In the genomic region with DNA sequence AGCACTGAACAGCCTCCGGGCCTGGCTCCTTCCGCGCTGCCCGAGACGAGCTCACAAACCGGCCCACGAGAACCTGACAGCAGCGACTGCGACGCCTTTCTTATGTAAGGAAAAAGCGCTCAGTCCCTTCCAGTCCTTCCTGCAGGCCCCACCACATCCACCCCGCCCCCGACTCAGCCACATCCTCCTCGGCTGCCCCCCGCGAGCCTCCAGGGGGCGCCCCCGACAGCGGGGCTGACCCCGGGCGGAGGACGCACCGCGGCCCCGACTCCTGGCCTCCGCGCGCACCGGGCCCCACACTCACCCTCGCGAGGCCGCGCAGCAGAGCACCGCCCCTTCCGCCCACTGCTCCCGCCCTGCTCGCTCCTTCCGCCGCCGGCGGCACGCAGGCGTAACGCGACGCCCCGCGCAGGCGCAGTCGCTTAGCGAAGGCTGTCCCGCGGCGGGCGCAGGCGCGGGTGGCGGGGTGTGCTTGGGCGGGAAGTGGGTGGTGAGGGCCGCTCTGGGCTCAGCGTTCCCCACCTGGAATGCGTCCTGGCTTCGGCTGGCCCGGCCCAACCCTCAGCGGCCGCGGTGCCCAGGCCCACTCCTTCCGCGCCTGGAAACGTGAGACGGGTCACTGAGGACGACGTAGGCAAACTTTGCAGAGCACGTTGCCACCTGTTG, we compare ENCODE assay signal across 8 mouse cellular contexts. TPM values are rescaled to one million over a fixed set of nuclear protein-coding genes. Genes with fewer than 3 reads are reported as not detected.
A peak's percentile ranks its signal among the peaks of the same experiment; 100 is the strongest.
DNase-seq lines count a peak whose midpoint lies in the region; ATAC-seq lines count a peak whose summit lies in the region.

A gene (minus strand): TSS at position 328 of the 666 bp plus-strand sequence.

- no peaks in the 10 kb centered on the region for H3K27me3 ChIP-seq in forebrain, embryonic 10.5 days (ENCODE audit: poor library complexity, severe bottlenecking)
- no peaks in the 10 kb centered on the region for H3K27me3 ChIP-seq in heart, embryonic 16.5 days (ENCODE audit: control insufficient read depth, insufficient read depth, low read length)
- no peaks in the 10 kb centered on the region for H3K27me3 ChIP-seq in liver, embryonic 15.5 days
- H3K27me3 ChIP-seq in neural tube, embryonic 12.5 days (replicated peaks) = no peaks in the 10 kb centered on the region

- peak; percentile 88 for ATAC-seq in CD4-positive, CD25-positive, alpha-beta regulatory T cell, adult 4 months
- ATAC-seq in heart, embryonic 16.5 days (replicated peaks; ENCODE audit: extremely low read depth, insufficient read depth, low FRiP score) = peak; percentile 98
- peak; percentile 100 for ATAC-seq in liver, embryonic 15.5 days (ENCODE audit: insufficient read depth)
- ATAC-seq in neural tube, embryonic 12.5 days (ENCODE audit: low FRiP score, low read depth) = peak; percentile 98

- H3K36me3 ChIP-seq in forebrain, embryonic 10.5 days (replicated peaks) = no peaks in the 10 kb centered on the region
- H3K36me3 ChIP-seq in heart, embryonic 16.5 days (ENCODE audit: control insufficient read depth, insufficient read depth) = no peaks in the 10 kb centered on the region
- no peaks in the 10 kb centered on the region for H3K36me3 ChIP-seq in liver, embryonic 15.5 days (replicated peaks)
- no peaks in the 10 kb centered on the region for H3K36me3 ChIP-seq in neural tube, embryonic 12.5 days

- DNase-seq in c-Kit-negative CD71-positive TER-119-positive erythroid progenitor cells, embryonic 14.5 days (ENCODE audit: low read depth, low spot score) = peak; percentile 83
- peak; percentile 95 for DNase-seq in forebrain, embryonic 10.5 days (ENCODE audit: extremely low spot score, low spot score)
- peak; percentile 97 to 99 for DNase-seq in kidney, postnatal 36 days
- peak; percentile 93 for DNase-seq in telencephalon, adult 2 months (ENCODE audit: low read depth, low spot score)

- peak within 1 kb of the TSS; percentile 86 for H3K4me2 ChIP-seq in heart, embryonic 16.5 days (ENCODE audit: low read depth, low read length)
- peak within 1 kb of the TSS; percentile 95 for H3K4me2 ChIP-seq in liver, embryonic 15.5 days
- H3K4me2 ChIP-seq in neural tube, embryonic 12.5 days (replicated peaks) = peak within 1 kb of the TSS; percentile 80

- H3K27ac ChIP-seq in forebrain, embryonic 10.5 days = peak within 1 kb of the TSS; percentile 97
- peak within 1 kb of the TSS; percentile 99 for H3K27ac ChIP-seq in heart, embryonic 16.5 days (ENCODE audit: low read length)
- H3K27ac ChIP-seq in liver, embryonic 15.5 days (replicated peaks) = peak within 1 kb of the TSS; percentile 84
- H3K27ac ChIP-seq in neural tube, embryonic 12.5 days = peak within 1 kb of the TSS; percentile 93

- no peaks in the 10 kb centered on the region for H3K9me3 ChIP-seq in forebrain, embryonic 10.5 days
- H3K9me3 ChIP-seq in heart, embryonic 16.5 days (replicated peaks; ENCODE audit: control insufficient read depth, low read length) = no peaks in the 10 kb centered on the region
- no peaks in the 10 kb centered on the region for H3K9me3 ChIP-seq in liver, embryonic 15.5 days (replicated peaks)
- no peaks in the 10 kb centered on the region for H3K9me3 ChIP-seq in neural tube, embryonic 12.5 days

- peak within 1 kb of the TSS; percentile 91 for H3K9ac ChIP-seq in heart, embryonic 16.5 days (ENCODE audit: low read length)
- peak within 1 kb of the TSS; percentile 86 for H3K9ac ChIP-seq in liver, embryonic 15.5 days
- H3K9ac ChIP-seq in neural tube, embryonic 12.5 days = peak within 1 kb of the TSS; percentile 79

- peaks cover 42% of the 10 kb centered on the region for H3K4me1 ChIP-seq in forebrain, embryonic 10.5 days
- H3K4me1 ChIP-seq in heart, embryonic 16.5 days (ENCODE audit: control insufficient read depth, insufficient read depth, low read length) = peaks cover 17% of the 10 kb centered on the region
- H3K4me1 ChIP-seq in liver, embryonic 15.5 days (replicated peaks) = peaks cover 20% of the 10 kb centered on the region
- peaks cover 15% of the 10 kb centered on the region; the same call in 1 of the 2 replicates for H3K4me1 ChIP-seq in neural tube, embryonic 12.5 days

- under 1% methylated on average over 74 of the region's 74 CpGs for WGBS in forebrain, embryonic 10.5 days
- under 1% methylated on average over 74 of the region's 74 CpGs for WGBS in heart, embryonic 16.5 days
- WGBS in liver, embryonic 15.5 days (ENCODE audit: insufficient replicate concordance) = under 1% methylated on average over 74 of the region's 74 CpGs
- under 1% methylated on average over 73 of the region's 74 CpGs for WGBS in neural tube, embryonic 12.5 days

- peak within 1 kb of the TSS; percentile 67 for H3K4me3 ChIP-seq in forebrain, embryonic 10.5 days
- peak within 1 kb of the TSS; percentile 80 for H3K4me3 ChIP-seq in heart, embryonic 16.5 days (ENCODE audit: low read length)
- H3K4me3 ChIP-seq in liver, embryonic 15.5 days (replicated peaks) = peak within 1 kb of the TSS; percentile 78
- H3K4me3 ChIP-seq in neural tube, embryonic 12.5 days = peak within 1 kb of the TSS; percentile 48

RNA-seq across cellular contexts. Expression of the gene that starts here (rescaled TPM):
- polyA plus RNA-seq in CD4-positive, CD25-positive, alpha-beta regulatory T cell, adult 4 months (2017; shearing (Covaris generic)) = 10 to 100 TPM in 1 of 2 experiments, 1 to 10 TPM in 1; 8.3 to 10.4 TPM
- 10.6 and 11.3 TPM in 2 replicates for polyA plus RNA-seq in forebrain, embryonic 10.5 days (2016; fragmentation: Nextera tagmentation; extraction: Ambion mirVana)
- 16.5 and 17.9 TPM in 2 replicates for polyA plus RNA-seq in heart, embryonic 16.5 days (2015; fragmentation: Nextera tagmentation; extraction: Ambion mirVana)
- polyA plus RNA-seq in liver, embryonic 15.5 days (2015; fragmentation: Nextera tagmentation; extraction: Ambion mirVana) = 5.3 and 5.4 TPM in 2 replicates
- polyA plus RNA-seq in neural tube, embryonic 12.5 days (2016; fragmentation: Nextera tagmentation; extraction: Ambion mirVana) = 13.4 and 14.4 TPM in 2 replicates

Comparison
In these comparisons a context has a peak if more than half of its experiments do, and no peak if none do; other contexts are left out.
1. Peak in every context shown above with its lines: DNase-seq, ATAC-seq, H3K4me3 ChIP-seq and H3K27ac ChIP-seq.